Mouse (Mus musculus) small intestine, adult 2 months (tissue): Measurements from ENCODE around the gene Glrx5.

Experiments
- CTCF ChIP-seq: fragments of 200-500 bp; IDR thresholded peaks from 2 replicates; pipeline ENCODE4 v1.5.1; 2012; ENCODE audit warnings: low read depth, mild to moderate bottlenecking, control low read depth, inconsistent platforms, low read length, moderate library complexity, mixed read lengths; ENCODE audit not compliant: insufficient replicate concordance, insufficient read length; ENCODE audit errors: extremely low read depth
- POLR2A ChIP-seq: fragments of 200-500 bp; IDR thresholded peaks from 2 replicates; pipeline ENCODE4 v1.6.1; 2012; ENCODE audit warnings: low read depth, mild to moderate bottlenecking, control low read depth, inconsistent platforms, low read length, moderate library complexity

GRCm38 (mm10) chr12:105084816-105085215 lies 52.3 kb downstream of the Glrx5 start:
- TF ChIP-seq CTCF: no peak
- TF ChIP-seq POLR2A: no peak
